Mouse (Mus musculus) lung, postnatal 0 days (tissue): ENCODE results near the gene Smim5.

Source experiments
- CTCF ChIP-seq: IDR thresholded peaks from 2 replicates; pipeline ENCODE4 v1.5.1; 2016; ENCODE audit warnings: antibody characterized with exemption, mild to moderate bottlenecking
- EP300 ChIP-seq: IDR thresholded peaks from 2 replicates; pipeline ENCODE4 v1.6.1; 2016; ENCODE audit warnings: antibody characterized with exemption, mild to moderate bottlenecking, control low read depth

DNA sequence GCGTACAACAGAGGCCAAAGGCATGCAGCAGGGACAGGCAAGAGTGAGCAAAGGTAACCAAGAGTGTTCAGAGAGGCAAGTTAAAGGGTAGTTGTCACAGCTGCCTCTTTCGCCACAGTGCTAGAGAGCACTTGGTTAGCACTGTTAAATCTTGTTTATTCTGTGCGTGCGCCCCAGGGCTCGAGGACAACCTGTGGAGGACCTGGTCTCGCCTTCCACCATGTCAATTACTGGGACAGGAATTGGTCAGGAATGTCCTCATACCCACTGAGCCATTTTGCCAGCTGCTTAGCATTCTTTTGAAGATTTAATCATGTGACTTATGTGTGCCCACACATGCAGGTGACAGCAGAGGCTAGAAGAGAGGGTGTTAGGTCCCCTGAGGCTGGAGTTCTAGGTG, 10.6 kb upstream of the Smim5 start:
- no peak for TF ChIP-seq CTCF
- TF ChIP-seq EP300 = no peak
